Mouse (Mus musculus) neural tube, embryonic 13.5 days (tissue): ENCODE measurements around the gene Exd2. TPM values are rescaled to one million over a fixed set of nuclear protein-coding genes. Genes with fewer than 3 reads are reported as not detected.
A peak's percentile ranks its signal among the peaks of the same experiment; 100 is the strongest.

Experiments
- ATAC-seq: fragments of 200-750 bp; cut with Nextera tagmentation; 2 replicates; pipeline ENCODE4 v1.8.0; 2017; ENCODE audit warnings: low read depth, mild to moderate bottlenecking, moderate TSS enrichment, moderate library complexity
- H3K27ac ChIP-seq: fragments of 300-500 bp; sonication (generic); replicated peaks from 2 replicates; pipeline ENCODE4 v1.5.1; 2015; ENCODE audit warnings: moderate library complexity, mild to moderate bottlenecking, inconsistent platforms
- H3K27me3 ChIP-seq: fragments of 300-500 bp; sonication (generic); 2 replicates; pipeline ENCODE4 v1.6.1; 2015; ENCODE audit warnings: mild to moderate bottlenecking, inconsistent platforms
- H3K36me3 ChIP-seq: fragments of 300-500 bp; sonication (generic); 2 replicates; pipeline ENCODE4 v1.6.1; 2015; ENCODE audit warnings: mild to moderate bottlenecking, inconsistent platforms
- H3K4me1 ChIP-seq: fragments of 300-500 bp; sonication (generic); replicated peaks from 2 replicates; pipeline ENCODE4 v1.6.1; 2015; ENCODE audit warnings: inconsistent platforms
- H3K4me2 ChIP-seq: fragments of 300-500 bp; sonication (generic); 2 replicates; pipeline ENCODE4 v1.6.1; 2015; ENCODE audit warnings: inconsistent platforms, mild to moderate bottlenecking, moderate library complexity
- H3K4me3 ChIP-seq: fragments of 300-500 bp; sonication (generic); 2 replicates; pipeline ENCODE4 v1.5.1; 2015; ENCODE audit warnings: mild to moderate bottlenecking, inconsistent platforms
- H3K9ac ChIP-seq: fragments of 300-500 bp; sonication (generic); 2 replicates; pipeline ENCODE4 v1.6.1; 2015; ENCODE audit warnings: moderate library complexity, mild to moderate bottlenecking, inconsistent platforms
- H3K9me3 ChIP-seq: fragments of 300-500 bp; sonication (generic); 2 replicates; pipeline ENCODE4 v1.6.1; 2016; ENCODE audit warnings: inconsistent platforms
- WGBS: fragments of 180-500 bp; shearing (Covaris S2); methylation state at CpG from one replicate; pipeline ENCODE4 v1.1.7; 2015; 5-methylcytosine and 5-hydroxymethylcytosine counted together
- polyA plus RNA-seq: library from polyadenylated mRNA; unstranded; fragments of >200 nt; fragmentation: Nextera tagmentation; extraction: Ambion mirVana; gene quantifications from 2 replicates; pipeline ENCODE4 v1.2.1, GENCODE M21; 2015

Exd2 gene
- polyA plus RNA-seq, 1 experiment from 2014 or later, result 47.7 TPM

GRCm38 (mm10) chr12:80504718-80505117, 41.8 kb downstream of the Exd2 start:
- whole genome bisulfite sequencing, result 88% methylated on average over 5 of the region's 5 CpGs
- no peak overlapping the region for H3K27ac ChIP-seq
- H3K4me1 ChIP-seq, result peaks cover 15% of the 10 kb centered on the region
- no peak for ATAC-seq
- no peak overlapping the region for H3K4me2 ChIP-seq
- H3K9me3 ChIP-seq, result no peaks in the 10 kb centered on the region
- no peaks in the 10 kb centered on the region for H3K36me3 ChIP-seq
- H3K4me3 ChIP-seq, result no peak overlapping the region
- no peak overlapping the region for H3K9ac ChIP-seq
- H3K27me3 ChIP-seq, result no peaks in the 10 kb centered on the region

- WGBS, result 35% methylated on average over 14 of the region's 14 CpGs
- Histone ChIP-seq H3K9me3 (no peaks in the 10 kb centered on the region), H3K27ac (0 out of 2 replicates have a peak overlapping the region, but pooled peaks have one; percentile 28)
These were observed 44.3 kb downstream of the Exd2 start for GRCm38 (mm10) chr12:80507041-80507745.

GRCm38 (mm10) chr12:80517977-80518376, 55.1 kb downstream of the Exd2 start, which contains the start of gene Galnt16:
Gene Galnt16, plus strand, starts transcription at chr12:80518277.
- 6% methylated on average over 14 of the region's 14 CpGs for WGBS
- H3K4me2 ChIP-seq, result peak within 1 kb of the TSS; percentile 85
- H3K27me3 ChIP-seq, result peaks cover 27% of the 10 kb centered on the region
- peak within 1 kb of the TSS; percentile 89 for H3K4me3 ChIP-seq
- no peak; the same call in 1 of the 2 replicates for ATAC-seq
- H3K27ac ChIP-seq, result peak within 1 kb of the TSS; percentile 93
- no peaks in the 10 kb centered on the region for H3K9me3 ChIP-seq
- no peaks in the 10 kb centered on the region for H3K36me3 ChIP-seq
- H3K9ac ChIP-seq, result peak within 1 kb of the TSS; percentile 86
- H3K4me1 ChIP-seq, result peaks cover 42% of the 10 kb centered on the region

More at GRCm38 (mm10) chr12:80507041-80507745, 44.3 kb downstream of the Exd2 start:
- no peak overlapping the region for H3K9ac ChIP-seq
- ATAC-seq, result no peak
- H3K36me3 ChIP-seq, result no peaks in the 10 kb centered on the region
- peaks cover 11% of the 10 kb centered on the region for H3K4me1 ChIP-seq
- H3K4me2 ChIP-seq, result no peak overlapping the region
- no peaks in the 10 kb centered on the region for H3K27me3 ChIP-seq
- no peak overlapping the region for H3K4me3 ChIP-seq

- peaks cover 27% of the 10 kb centered on the region for H3K27me3 ChIP-seq
- peaks cover 42% of the 10 kb centered on the region for H3K4me1 ChIP-seq
- ATAC-seq, result peak; percentile 68
- H3K27ac ChIP-seq, result peak overlapping the region; percentile 93
- H3K4me3 ChIP-seq, result peak overlapping the region; percentile 89
- peak overlapping the region; percentile 86 for H3K9ac ChIP-seq
- no peaks in the 10 kb centered on the region for H3K9me3 ChIP-seq
- WGBS, result 0% methylated on average over 25 of the region's 25 CpGs
- H3K36me3 ChIP-seq, result no peaks in the 10 kb centered on the region
- H3K4me2 ChIP-seq, result peak overlapping the region; percentile 85
These were observed 55.5 kb downstream of the Exd2 start for GRCm38 (mm10) chr12:80518393-80518756.

- ATAC-seq, result peak; percentile 90
- peak overlapping the region; percentile 86 for H3K9ac ChIP-seq
- H3K4me1 ChIP-seq, result peaks cover 42% of the 10 kb centered on the region
- peak overlapping the region; percentile 89 for H3K4me3 ChIP-seq
- peaks cover 27% of the 10 kb centered on the region for H3K27me3 ChIP-seq
- under 1% methylated on average over 90 of the region's 90 CpGs for WGBS
- peak overlapping the region; percentile 93 for H3K27ac ChIP-seq
- no peaks in the 10 kb centered on the region for H3K9me3 ChIP-seq
- H3K36me3 ChIP-seq, result no peaks in the 10 kb centered on the region
- H3K4me2 ChIP-seq, result peak overlapping the region; percentile 85
These were observed 56.1 kb downstream of the Exd2 start for GRCm38 (mm10) chr12:80518757-80519620.

GRCm38 (mm10) chr12:80519621-80520332, 56.9 kb downstream of the Exd2 start:
- WGBS, result 1% methylated on average over 42 of the region's 43 CpGs
- peak overlapping the region; percentile 85 for H3K4me2 ChIP-seq
- peak overlapping the region; percentile 93 for H3K27ac ChIP-seq
- H3K9ac ChIP-seq, result peak overlapping the region; percentile 86
- peak; percentile 44 for ATAC-seq
- H3K27me3 ChIP-seq, result peaks cover 27% of the 10 kb centered on the region
- peak overlapping the region; percentile 89 for H3K4me3 ChIP-seq
- H3K36me3 ChIP-seq, result no peaks in the 10 kb centered on the region
- H3K4me1 ChIP-seq, result peaks cover 42% of the 10 kb centered on the region
- no peaks in the 10 kb centered on the region for H3K9me3 ChIP-seq

- 69% methylated on average over 3 of the region's 3 CpGs for WGBS
- H3K4me2 ChIP-seq, result no peak overlapping the region
- H3K27ac ChIP-seq, result no peak overlapping the region
- peaks cover 17% of the 10 kb centered on the region for H3K27me3 ChIP-seq
- H3K9me3 ChIP-seq, result no peaks in the 10 kb centered on the region
- H3K9ac ChIP-seq, result no peak overlapping the region
- H3K4me3 ChIP-seq, result no peak overlapping the region
- no peaks in the 10 kb centered on the region for H3K36me3 ChIP-seq
- peaks cover 59% of the 10 kb centered on the region for H3K4me1 ChIP-seq
- ATAC-seq, result no peak
These were observed 59.1 kb downstream of the Exd2 start for GRCm38 (mm10) chr12:80522006-80522405.

- no peak overlapping the region for H3K9ac ChIP-seq
- ATAC-seq, result no peak
- WGBS, result 29% methylated on average over 12 of the region's 12 CpGs
These were observed 61.5 kb downstream of the Exd2 start for GRCm38 (mm10) chr12:80524276-80524921.

GRCm38 (mm10) chr12:80525513-80525912, 62.6 kb downstream of the Exd2 start:
- ATAC-seq, result 0 out of 2 replicates have a peak, but pooled peaks have one; percentile 38
- Histone ChIP-seq H3K4me2 (no peak overlapping the region), H3K36me3 (no peaks in the 10 kb centered on the region), H3K9me3 (no peaks in the 10 kb centered on the region), H3K9ac (0 out of 2 replicates have a peak overlapping the region, but pooled peaks have one; percentile 31), H3K27ac (peak overlapping the region; percentile 52; the same call in 1 of the 2 replicates), H3K4me1 (peaks cover 57% of the 10 kb centered on the region), H3K4me3 (no peak overlapping the region), H3K27me3 (peaks cover 6% of the 10 kb centered on the region; the same call in 1 of the 2 replicates)
- 8% methylated on average over 7 of the region's 7 CpGs for WGBS

More at GRCm38 (mm10) chr12:80524276-80524921, 61.5 kb downstream of the Exd2 start:
- Histone ChIP-seq H3K9me3 (no peaks in the 10 kb centered on the region), H3K4me1 (peaks cover 62% of the 10 kb centered on the region), H3K4me3 (no peak overlapping the region), H3K36me3 (no peaks in the 10 kb centered on the region), H3K27ac (no peak overlapping the region), H3K27me3 (peaks cover 6% of the 10 kb centered on the region; the same call in 1 of the 2 replicates), H3K4me2 (no peak overlapping the region)

- WGBS, result 76% methylated on average over 2 of the region's 2 CpGs
- H3K9ac ChIP-seq, result no peak overlapping the region
- H3K4me3 ChIP-seq, result no peak overlapping the region
- no peaks in the 10 kb centered on the region for H3K36me3 ChIP-seq
- H3K27me3 ChIP-seq, result peaks cover 1% of the 10 kb centered on the region; the same call in 1 of the 2 replicates
- no peak overlapping the region for H3K27ac ChIP-seq
- H3K9me3 ChIP-seq, result no peaks in the 10 kb centered on the region
- no peak overlapping the region for H3K4me2 ChIP-seq
- H3K4me1 ChIP-seq, result peaks cover 50% of the 10 kb centered on the region
- ATAC-seq, result no peak
These were observed 63.6 kb downstream of the Exd2 start for GRCm38 (mm10) chr12:80526511-80526910.

GRCm38 (mm10) chr12:80527727-80528389, 65.0 kb downstream of the Exd2 start:
- Histone ChIP-seq H3K27ac (peak overlapping the region; percentile 59), H3K36me3 (no peaks in the 10 kb centered on the region), H3K9me3 (no peaks in the 10 kb centered on the region), H3K9ac (no peak overlapping the region), H3K27me3 (no peaks in the 10 kb centered on the region), H3K4me3 (no peak overlapping the region), H3K4me1 (peaks cover 42% of the 10 kb centered on the region), H3K4me2 (no peak overlapping the region)
- WGBS, result 78% methylated on average over 5 of the region's 5 CpGs
- peak; percentile 45; the same call in 1 of the 2 replicates for ATAC-seq
